Mouse (Mus musculus): ENCODE results near the gene Ehd4. TPM values are rescaled to one million over a fixed set of nuclear protein-coding genes. Genes with fewer than 3 reads are reported as not detected.

Ehd4 gene
- polyA plus RNA-seq, 1 experiment from 2014 or later = 67.6 TPM

DNA sequence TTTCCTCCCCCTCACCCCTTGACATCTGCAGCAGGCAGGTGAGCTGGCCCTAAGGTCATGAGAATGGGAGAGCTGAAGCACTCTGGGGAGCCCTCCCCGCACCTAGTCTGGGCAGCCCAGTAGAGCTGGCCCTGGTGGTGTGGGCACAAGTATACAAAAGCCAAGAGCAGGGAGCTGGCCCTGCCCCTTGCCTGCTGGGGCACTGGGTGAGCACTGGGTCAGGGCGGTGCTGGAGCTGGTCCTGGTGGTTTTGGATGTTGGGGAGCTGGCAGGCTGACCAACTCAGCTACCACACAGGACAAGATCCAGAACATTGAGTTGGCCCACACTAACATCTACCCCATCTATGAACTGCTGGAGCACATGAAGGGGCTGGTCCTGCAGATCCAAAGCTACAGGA is 5.0 kb upstream of the Ehd4 start:
- H3K9ac ChIP-seq (ENCODE audit: low read depth, low read length) = no peak overlapping the region

DNA sequence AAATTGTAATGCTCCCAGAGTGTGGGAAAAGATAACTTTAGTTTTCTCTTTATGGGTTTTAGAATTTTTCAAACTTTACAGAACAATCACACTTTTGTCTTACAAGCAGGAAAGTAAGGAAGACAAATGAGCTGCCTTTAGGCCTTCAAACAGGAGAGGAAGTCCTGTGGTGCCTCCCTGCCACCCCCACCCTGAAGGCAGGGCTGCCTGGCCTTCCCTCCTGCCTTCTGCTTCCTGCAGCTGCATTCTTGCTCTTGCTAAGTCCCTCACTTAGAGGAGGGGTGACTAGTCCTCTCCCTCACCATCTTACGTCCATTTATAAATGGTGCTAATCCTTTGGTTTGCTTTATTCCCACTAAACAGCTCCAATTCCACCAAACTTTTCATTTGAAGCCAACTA is 4.4 kb upstream of the Ehd4 start:
- Histone ChIP-seq H3K36me3 (ENCODE audit: insufficient read depth, low read length) (no peaks in the 10 kb centered on the region), H3K4me3 (replicated peaks; ENCODE audit: low read depth, low read length) (no peak overlapping the region), H3K27ac (no peak overlapping the region), H3K9ac (ENCODE audit: low read depth, low read length) (no peak overlapping the region), H3K4me1 (replicated peaks; ENCODE audit: insufficient read depth, low read length) (0 out of 2 replicates have a peak, but pooled peaks cover 2% of the 10 kb centered on the region), H3K27me3 (ENCODE audit: insufficient read depth, low read length) (no peaks in the 10 kb centered on the region), H3K4me2 (ENCODE audit: low read length) (no peak overlapping the region), H3K9me3 (replicated peaks; ENCODE audit: low read length) (no peaks in the 10 kb centered on the region)
- peak; percentile 22 for DNase-seq (ENCODE audit: low spot score)
- ATAC-seq (replicated peaks; ENCODE audit: low FRiP score, low read depth) = no peak
- 50% methylated on average over 1 of the region's 1 CpGs for WGBS
- TF ChIP-seq CTCF (IDR thresholded peaks at IDR 0.05; ENCODE audit: low read depth) = no peak

More for the DNA sequence above, 5.0 kb upstream of the Ehd4 start:
- Histone ChIP-seq H3K4me1 (replicated peaks; ENCODE audit: insufficient read depth, low read length) (no peaks in the 10 kb centered on the region), H3K9me3 (replicated peaks; ENCODE audit: low read length) (no peaks in the 10 kb centered on the region), H3K27ac (no peak overlapping the region), H3K4me3 (replicated peaks; ENCODE audit: low read depth, low read length) (no peak overlapping the region), H3K4me2 (ENCODE audit: low read length) (no peak overlapping the region), H3K27me3 (ENCODE audit: insufficient read depth, low read length) (no peaks in the 10 kb centered on the region), H3K36me3 (ENCODE audit: insufficient read depth, low read length) (no peaks in the 10 kb centered on the region)
- ATAC-seq (replicated peaks; ENCODE audit: low FRiP score, low read depth) = no peak
- TF ChIP-seq CTCF (IDR thresholded peaks at IDR 0.05; ENCODE audit: low read depth) = no peak
- WGBS = 79% methylated on average over 2 of the region's 2 CpGs
- no peak for DNase-seq (ENCODE audit: low spot score)

DNA sequence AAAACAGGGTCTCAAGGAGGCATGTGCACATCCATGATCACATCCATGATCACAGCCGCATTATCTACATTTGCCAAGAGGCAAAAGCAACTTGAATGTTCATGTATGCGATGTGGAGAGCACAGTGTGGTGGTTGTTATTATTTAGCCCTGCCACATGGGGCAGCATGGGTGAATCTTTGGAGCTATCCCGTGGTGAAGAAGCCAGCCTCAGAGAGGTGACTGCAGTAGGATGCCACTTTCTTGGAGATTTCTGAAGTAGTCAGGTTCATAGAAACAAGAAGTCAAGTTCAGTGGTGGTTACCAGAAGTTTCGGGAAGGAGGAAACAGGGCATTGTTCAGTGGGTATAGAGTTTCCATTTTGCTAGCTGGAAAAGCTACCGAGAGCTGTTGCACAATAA is 3.6 kb upstream of the Ehd4 start:
- Histone ChIP-seq H3K4me2 (ENCODE audit: low read length) (no peak overlapping the region), H3K27me3 (ENCODE audit: insufficient read depth, low read length) (no peaks in the 10 kb centered on the region), H3K27ac (no peak overlapping the region), H3K4me3 (replicated peaks; ENCODE audit: low read depth, low read length) (no peak overlapping the region), H3K36me3 (ENCODE audit: insufficient read depth, low read length) (no peaks in the 10 kb centered on the region), H3K9me3 (replicated peaks; ENCODE audit: low read length) (no peaks in the 10 kb centered on the region), H3K4me1 (replicated peaks; ENCODE audit: insufficient read depth, low read length) (peaks cover 8% of the 10 kb centered on the region; the same call in 1 of the 2 replicates), H3K9ac (ENCODE audit: low read depth, low read length) (no peak overlapping the region)
- peak; percentile 47 for DNase-seq (ENCODE audit: low spot score)
- TF ChIP-seq CTCF (IDR thresholded peaks at IDR 0.05; ENCODE audit: low read depth) = peak; percentile 48; the same call in 1 of the 2 replicates
- no peak for ATAC-seq (replicated peaks; ENCODE audit: low FRiP score, low read depth)
- 48% methylated on average over 5 of the region's 5 CpGs for WGBS

DNA sequence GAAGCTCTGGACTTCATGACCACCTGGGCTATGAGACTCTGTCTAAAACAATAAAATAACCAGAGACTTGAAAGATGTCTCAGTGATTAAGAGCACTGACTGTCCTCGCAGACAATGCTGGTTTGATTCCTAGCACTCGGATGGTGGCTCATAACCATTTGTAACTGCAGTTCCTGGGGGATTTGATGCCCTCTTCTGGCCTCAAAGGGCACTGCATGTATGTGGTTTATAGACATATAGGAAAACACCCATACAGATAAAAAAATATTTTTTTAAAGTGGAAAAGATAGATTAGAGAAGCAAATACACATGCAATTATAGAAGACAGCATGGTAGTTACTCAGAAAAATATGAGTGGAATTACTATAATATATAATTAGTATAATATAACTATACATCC is 3.2 kb upstream of the Ehd4 start:
- H3K27me3 ChIP-seq (ENCODE audit: insufficient read depth, low read length) = no peaks in the 10 kb centered on the region
- H3K4me2 ChIP-seq (ENCODE audit: low read length) = no peak overlapping the region
- H3K36me3 ChIP-seq (ENCODE audit: insufficient read depth, low read length) = no peaks in the 10 kb centered on the region
- DNase-seq (ENCODE audit: low spot score) (no peak), ATAC-seq (replicated peaks; ENCODE audit: low FRiP score, low read depth) (no peak)
- no peak overlapping the region for H3K27ac ChIP-seq
- H3K9ac ChIP-seq (ENCODE audit: low read depth, low read length) = no peak overlapping the region
- H3K4me1 ChIP-seq (replicated peaks; ENCODE audit: insufficient read depth, low read length) = peaks cover 8% of the 10 kb centered on the region; the same call in 1 of the 2 replicates
- H3K4me3 ChIP-seq (replicated peaks; ENCODE audit: low read depth, low read length) = no peak overlapping the region
- no peak; the same call in 1 of the 2 replicates for TF ChIP-seq CTCF (IDR thresholded peaks at IDR 0.05; ENCODE audit: low read depth)
- 73% methylated on average over 2 of the region's 2 CpGs for WGBS
- H3K9me3 ChIP-seq (replicated peaks; ENCODE audit: low read length) = no peaks in the 10 kb centered on the region

DNA sequence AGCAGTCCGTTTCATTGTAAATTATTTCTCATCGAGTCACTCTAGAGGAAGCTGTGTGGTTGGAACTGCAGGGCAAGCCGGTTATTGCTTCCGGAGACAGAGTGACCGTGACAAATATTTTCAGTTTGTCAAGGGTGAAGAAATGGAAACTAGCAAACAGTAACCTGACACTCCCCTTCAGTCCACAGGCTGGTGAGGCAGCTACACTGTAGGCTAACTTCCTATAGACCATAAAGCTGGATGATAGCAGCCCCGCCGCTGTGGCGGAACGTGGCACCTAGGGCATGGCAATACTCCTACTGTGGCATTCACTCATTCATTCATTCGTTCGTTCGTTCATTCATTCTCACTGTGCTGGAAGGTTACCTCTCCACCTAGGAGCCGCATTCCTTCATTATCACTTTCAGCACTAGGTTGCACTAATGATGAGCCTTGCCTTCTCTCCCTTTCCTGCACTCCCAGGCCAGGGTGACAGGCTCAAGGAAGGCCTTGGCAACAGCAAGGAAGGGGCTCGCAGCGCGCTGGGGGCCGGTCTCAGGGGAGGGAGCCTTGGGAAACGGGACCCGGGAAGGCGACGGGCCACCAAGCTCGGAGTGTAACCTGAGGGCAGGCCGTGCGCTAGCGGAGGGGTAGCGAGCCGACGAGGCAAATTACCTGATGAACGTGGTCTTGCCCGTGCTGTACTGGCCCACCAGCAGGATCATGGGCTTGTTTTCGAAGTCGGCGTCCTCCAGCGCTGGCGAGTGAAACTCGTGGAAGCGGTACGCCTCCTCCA is 633 bp downstream of the Ehd4 start:
- WGBS = under 1% methylated on average over 38 of the region's 38 CpGs
- Histone ChIP-seq H3K9me3 (replicated peaks; ENCODE audit: low read length) (no peaks in the 10 kb centered on the region), H3K4me2 (ENCODE audit: low read length) (peak overlapping the region; percentile 100), H3K4me1 (replicated peaks; ENCODE audit: insufficient read depth, low read length) (peaks cover 8% of the 10 kb centered on the region; the same call in 1 of the 2 replicates), H3K27me3 (ENCODE audit: insufficient read depth, low read length) (no peaks in the 10 kb centered on the region), H3K36me3 (ENCODE audit: insufficient read depth, low read length) (no peaks in the 10 kb centered on the region), H3K27ac (peak overlapping the region; percentile 66), H3K4me3 (replicated peaks; ENCODE audit: low read depth, low read length) (peak overlapping the region; percentile 75), H3K9ac (ENCODE audit: low read depth, low read length) (peak overlapping the region; percentile 70)
- no peak for TF ChIP-seq CTCF (IDR thresholded peaks at IDR 0.05; ENCODE audit: low read depth)
- ATAC-seq (replicated peaks; ENCODE audit: low FRiP score, low read depth) = peak; percentile 52
- peak; percentile 72 for DNase-seq (ENCODE audit: low spot score)

DNA sequence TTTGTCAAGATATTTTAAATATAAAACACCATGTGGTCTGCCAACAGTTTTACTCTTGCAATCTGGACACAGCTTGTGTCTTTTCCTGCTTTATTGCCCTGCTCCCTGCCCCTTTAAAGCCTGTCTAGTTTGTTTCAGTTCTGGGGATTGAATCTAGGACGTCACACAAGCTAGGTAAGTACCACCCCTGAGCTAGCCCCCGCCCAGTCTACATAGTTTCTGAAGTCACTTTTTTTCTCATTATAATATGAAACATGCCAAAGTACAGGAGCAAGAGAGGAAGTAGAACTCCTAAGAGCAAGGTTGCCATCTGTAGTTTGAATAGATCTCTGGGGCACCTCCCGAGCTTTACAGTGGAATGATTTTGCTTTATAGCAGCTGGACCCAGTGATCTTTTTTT is 3.8 kb downstream of the Ehd4 start:
- H3K9ac ChIP-seq (ENCODE audit: low read depth, low read length) = no peak overlapping the region
- DNase-seq (ENCODE audit: low spot score) = no peak
- no peak for ATAC-seq (replicated peaks; ENCODE audit: low FRiP score, low read depth)
- no peak overlapping the region for H3K4me2 ChIP-seq (ENCODE audit: low read length)
- no peak overlapping the region for H3K4me3 ChIP-seq (replicated peaks; ENCODE audit: low read depth, low read length)
- no peaks in the 10 kb centered on the region for H3K36me3 ChIP-seq (ENCODE audit: insufficient read depth, low read length)
- peaks cover 8% of the 10 kb centered on the region; the same call in 1 of the 2 replicates for H3K4me1 ChIP-seq (replicated peaks; ENCODE audit: insufficient read depth, low read length)
- TF ChIP-seq CTCF (IDR thresholded peaks at IDR 0.05; ENCODE audit: low read depth) = no peak
- H3K9me3 ChIP-seq (replicated peaks; ENCODE audit: low read length) = no peaks in the 10 kb centered on the region
- WGBS = 69% methylated on average over 3 of the region's 3 CpGs
- H3K27ac ChIP-seq = no peak overlapping the region
- no peaks in the 10 kb centered on the region for H3K27me3 ChIP-seq (ENCODE audit: insufficient read depth, low read length)
